Mouse (Mus musculus) adrenal gland, adult 10 weeks (tissue): Measurements from ENCODE around the gene Olfr20. TPM values are rescaled to one million over a fixed set of nuclear protein-coding genes. Genes with fewer than 3 reads are reported as not detected.

Source experiments
- polyA plus RNA-seq: library from polyadenylated mRNA; stranded (reverse); fragments of 350-450 nt; fragmentation: Illumina TruSeq; extraction: RNeasy Lipid Tissue Mini Kit (QIAGEN cat#74804); gene quantifications from one replicate; pipeline ENCODE4 v1.2.3, GENCODE M21; 2014; ENCODE audit warnings: low read depth, low replicate concordance

Gene Olfr20
- polyA plus RNA-seq, result not detected

GRCm38 (mm10) chr11:73350483-73350882 lies at the start of gene Olfr20:
Gene Olfr20 (plus strand): TSS chr11:73350783.

GRCm38 (mm10) chr11:73329442-73329841 lies 21.1 kb upstream of the Olfr20 start, which contains the start of the genes Aspa, Gm49340 and Spata22:
Gene Aspa (minus strand): TSS chr11:73329596.
Gene Gm49340 (plus strand): TSS chr11:73329741.
Gene Spata22 (plus strand): TSS chr11:73329741.

GRCm38 (mm10) chr11:73370946-73371345 lies 20.4 kb downstream of the Olfr20 start, which contains the start of gene Olfr376:
Gene Olfr376 (plus strand): TSS chr11:73371246.

DNA sequence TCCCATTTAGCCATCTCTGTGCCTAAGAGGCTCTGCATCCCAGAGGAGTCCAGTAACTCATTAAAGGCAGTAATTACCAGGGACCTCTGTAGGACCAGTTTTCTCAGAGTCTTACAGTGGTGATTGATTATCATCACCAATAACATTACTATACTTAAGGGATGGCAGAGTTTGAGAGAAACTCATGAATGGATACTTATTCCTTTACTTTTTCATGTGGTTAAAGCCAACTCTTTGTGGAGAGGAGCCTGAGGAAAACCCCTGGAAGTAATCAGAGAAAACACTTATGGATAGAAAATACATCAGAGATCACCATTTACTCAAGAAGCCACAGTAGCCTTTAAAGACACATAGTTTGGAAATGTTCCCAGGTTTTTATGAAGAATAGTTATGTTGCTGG lies 48.9 kb downstream of the Olfr20 start, which contains the start of gene Olfr1:
Gene Olfr1, minus strand, starts transcription at position 101 of the 400 bp plus-strand sequence.

Other genes starting within 250 kb of the Olfr20 start
- 0.58 TPM for gene Haspin, start 212.5 kb upstream of the Olfr20 start, polyA plus RNA-seq
- gene P2rx5, start 190.4 kb upstream of the Olfr20 start, polyA plus RNA-seq, result 1.3 TPM
- gene Emc6, start 173.7 kb upstream of the Olfr20 start, polyA plus RNA-seq, result 53.9 TPM
- 35.5 TPM for gene Tax1bp3, start 173.7 kb upstream of the Olfr20 start, polyA plus RNA-seq
- gene Ctns, start 151.7 kb upstream of the Olfr20 start, polyA plus RNA-seq, result 9.3 TPM
- 4.0 TPM for gene Shpk, start 151.3 kb upstream of the Olfr20 start, polyA plus RNA-seq
- gene Trpv1, start 116.5 kb upstream of the Olfr20 start, polyA plus RNA-seq, result 0.35 TPM
- 0.29 TPM for gene Trpv3, start 83.4 kb upstream of the Olfr20 start, polyA plus RNA-seq
- gene Aspa, start 21.2 kb upstream of the Olfr20 start, polyA plus RNA-seq, result 33.6 TPM
- gene Gm49340, start 21.0 kb upstream of the Olfr20 start, polyA plus RNA-seq, result not detected
- 3.1 TPM for gene Spata22, start 21.0 kb upstream of the Olfr20 start, polyA plus RNA-seq
- not detected for gene Olfr376, start 20.5 kb downstream of the Olfr20 start, polyA plus RNA-seq
- gene Olfr1, start 48.8 kb downstream of the Olfr20 start, polyA plus RNA-seq, result not detected
- not detected for gene Olfr378, start 77.7 kb downstream of the Olfr20 start, polyA plus RNA-seq
- gene Olfr380, start 106.7 kb downstream of the Olfr20 start, polyA plus RNA-seq, result not detected
- gene Olfr381, start 140.8 kb downstream of the Olfr20 start, polyA plus RNA-seq, result not detected
- not detected for gene Olfr382, start 166.4 kb downstream of the Olfr20 start, polyA plus RNA-seq
- gene Olfr385, start 242.2 kb downstream of the Olfr20 start, polyA plus RNA-seq, result not detected
- gene Olfr384, start 247.8 kb downstream of the Olfr20 start, polyA plus RNA-seq, result not detected